Mouse (Mus musculus): Measurements from ENCODE around the gene Ube2r2. TPM values are rescaled to one million over a fixed set of nuclear protein-coding genes. Genes with fewer than 3 reads are reported as not detected.

Gene Ube2r2
- total and polyA plus RNA-seq, 3 experiments: 40.9 to 220 (median 44.8) TPM

- Histone ChIP-seq H3K9me3 (replicated peaks) (no peaks in the 10 kb centered on the region), H3K27me3 (ENCODE audit: insufficient read depth, low read length) (no peaks in the 10 kb centered on the region), H3K36me3 (replicated peaks) (peaks cover 76% of the 10 kb centered on the region), H3K4me3 (ENCODE audit: low read depth, low read length) (no peak overlapping the region), H3K4me1 (ENCODE audit: insufficient read depth, low read depth, low read length) (no peaks in the 10 kb centered on the region)
- ATAC-seq (ENCODE audit: extremely low read depth, insufficient number of reproducible peaks, low FRiP score, poor library complexity, severe bottlenecking) (no peak), DNase-seq (ENCODE audit: low spot score) (no peak)
- no peak for TF ChIP-seq GATA2 (IDR thresholded peaks at IDR 0.05; ENCODE audit: borderline replicate concordance, low read depth, low read length)
- no peak for TF ChIP-seq TAL1 (conservative IDR thresholded peaks at IDR 0.05; ENCODE audit: low read depth, low read length)
- no peak for TF ChIP-seq CTCF (IDR thresholded peaks at IDR 0.05; ENCODE audit: low read depth, low read length)
- TF ChIP-seq POLR2AphosphoS5 (IDR thresholded peaks at IDR 0.05; ENCODE audit: insufficient replicate concordance, low read depth, low read length): no peak
- TF ChIP-seq GATA1 (IDR thresholded peaks at IDR 0.05; ENCODE audit: borderline replicate concordance, low read length): no peak
These were observed 20.5 kb upstream of the Ube2r2 start for GRCm38 (mm10) chr4:41115074-41115473.

DNA sequence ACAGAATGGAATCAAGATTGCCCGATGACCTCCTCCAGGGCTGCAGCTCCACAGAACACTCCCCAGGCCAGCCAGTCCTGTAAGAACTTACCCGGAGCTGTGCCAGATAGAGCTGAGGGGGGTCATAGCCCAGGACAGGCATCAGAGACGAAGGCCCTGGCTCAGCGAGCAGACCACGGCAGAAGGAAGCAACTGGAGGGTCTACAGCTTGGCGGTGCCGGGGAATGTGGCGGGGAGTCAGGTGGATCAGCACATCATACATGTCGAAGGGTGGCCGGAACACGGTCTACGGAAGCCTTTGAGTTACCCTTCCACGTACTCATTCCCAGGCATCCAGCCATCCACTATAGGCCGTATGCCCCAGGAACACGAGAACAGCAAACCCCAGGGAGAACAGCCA is 19.8 kb upstream of the Ube2r2 start:
- peaks cover 83% of the 10 kb centered on the region for H3K36me3 ChIP-seq (replicated peaks)
- no peaks in the 10 kb centered on the region for H3K27me3 ChIP-seq (ENCODE audit: insufficient read depth, low read length)
- no peaks in the 10 kb centered on the region; the same call in 1 of the 2 replicates for H3K4me1 ChIP-seq (ENCODE audit: insufficient read depth, low read depth, low read length)
- no peak overlapping the region for H3K4me3 ChIP-seq (ENCODE audit: low read depth, low read length)
- TF ChIP-seq TAL1 (conservative IDR thresholded peaks at IDR 0.05; ENCODE audit: low read depth, low read length): no peak
- TF ChIP-seq GATA2 (IDR thresholded peaks at IDR 0.05; ENCODE audit: borderline replicate concordance, low read depth, low read length): no peak
- TF ChIP-seq CTCF (IDR thresholded peaks at IDR 0.05; ENCODE audit: low read depth, low read length): no peak
- no peak for TF ChIP-seq POLR2AphosphoS5 (IDR thresholded peaks at IDR 0.05; ENCODE audit: insufficient replicate concordance, low read depth, low read length)
- TF ChIP-seq GATA1 (IDR thresholded peaks at IDR 0.05; ENCODE audit: borderline replicate concordance, low read length): no peak
- DNase-seq (ENCODE audit: low spot score) (no peak), ATAC-seq (ENCODE audit: extremely low read depth, insufficient number of reproducible peaks, low FRiP score, poor library complexity, severe bottlenecking) (no peak)
- no peaks in the 10 kb centered on the region for H3K9me3 ChIP-seq (replicated peaks)

DNA sequence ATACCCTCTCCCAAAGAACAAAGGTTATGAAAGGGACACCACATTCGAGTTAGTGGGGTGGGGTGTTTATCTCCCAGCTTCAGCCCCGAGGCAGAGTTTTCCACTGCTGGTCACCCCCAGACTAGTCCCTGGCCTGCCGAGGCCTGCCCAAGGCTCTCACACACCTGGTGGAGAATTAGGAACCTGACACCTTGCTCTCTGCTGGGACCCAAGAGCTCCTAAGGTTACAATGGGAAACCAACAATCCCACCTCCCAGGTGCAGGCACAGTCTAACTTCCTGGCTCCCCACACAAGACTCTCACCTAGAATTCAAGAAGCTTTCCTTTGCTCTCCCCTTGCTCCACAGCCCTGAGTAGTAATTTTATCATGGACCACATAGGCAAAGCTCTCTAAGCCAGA is 18.7 kb upstream of the Ube2r2 start:
- DNase-seq (ENCODE audit: low spot score) (no peak), ATAC-seq (ENCODE audit: extremely low read depth, insufficient number of reproducible peaks, low FRiP score, poor library complexity, severe bottlenecking) (no peak)
- Histone ChIP-seq H3K36me3 (replicated peaks) (peaks cover 91% of the 10 kb centered on the region), H3K4me3 (ENCODE audit: low read depth, low read length) (no peak overlapping the region), H3K27me3 (ENCODE audit: insufficient read depth, low read length) (no peaks in the 10 kb centered on the region), H3K4me1 (ENCODE audit: insufficient read depth, low read depth, low read length) (no peaks in the 10 kb centered on the region; the same call in 1 of the 2 replicates), H3K9me3 (replicated peaks) (no peaks in the 10 kb centered on the region)
- TF ChIP-seq GATA2 (IDR thresholded peaks at IDR 0.05; ENCODE audit: borderline replicate concordance, low read depth, low read length): no peak

DNA sequence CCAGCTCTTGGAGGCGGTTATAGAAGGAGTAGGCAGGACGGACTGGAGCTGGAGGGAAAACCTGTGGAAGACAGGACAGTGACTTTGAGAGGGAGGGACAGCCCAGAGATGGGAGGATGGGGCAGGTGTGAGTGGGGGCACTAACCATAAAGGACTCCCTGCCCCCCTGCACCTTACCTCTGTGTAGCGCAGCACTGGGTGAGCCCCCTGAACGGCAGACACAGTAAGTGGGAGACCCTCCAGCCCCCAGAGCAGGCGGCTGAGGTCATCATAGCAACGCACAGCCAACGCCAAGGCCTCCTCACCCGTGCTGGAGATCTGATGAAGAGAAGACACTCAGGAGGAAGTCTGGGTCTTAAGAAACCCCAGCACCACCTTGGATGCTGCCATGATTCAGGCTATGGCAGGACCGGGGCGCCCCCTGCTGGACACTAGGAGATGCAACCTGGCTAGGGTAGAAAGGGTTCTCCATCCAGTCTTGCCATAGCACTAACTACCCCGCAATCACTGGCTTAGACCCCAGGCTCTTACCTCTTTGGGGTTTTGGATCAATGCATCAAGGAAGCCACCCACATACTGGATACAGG is 16.7 kb upstream of the Ube2r2 start:
- TF ChIP-seq POLR2AphosphoS5 (IDR thresholded peaks at IDR 0.05; ENCODE audit: insufficient replicate concordance, low read depth, low read length) (no peak), TAL1 (conservative IDR thresholded peaks at IDR 0.05; ENCODE audit: low read depth, low read length) (no peak), GATA1 (IDR thresholded peaks at IDR 0.05; ENCODE audit: borderline replicate concordance, low read length) (no peak), CTCF (IDR thresholded peaks at IDR 0.05; ENCODE audit: low read depth, low read length) (peak; percentile 82), GATA2 (IDR thresholded peaks at IDR 0.05; ENCODE audit: borderline replicate concordance, low read depth, low read length) (no peak)
- ATAC-seq (ENCODE audit: extremely low read depth, insufficient number of reproducible peaks, low FRiP score, poor library complexity, severe bottlenecking) (peak; percentile 40; the same call in 1 of the 2 replicates), DNase-seq (ENCODE audit: low spot score) (peak; percentile 52)
- no peaks in the 10 kb centered on the region for H3K27me3 ChIP-seq (ENCODE audit: insufficient read depth, low read length)
- no peaks in the 10 kb centered on the region for H3K9me3 ChIP-seq (replicated peaks)
- peaks cover 9% of the 10 kb centered on the region for H3K4me1 ChIP-seq (ENCODE audit: insufficient read depth, low read depth, low read length)
- H3K4me3 ChIP-seq (ENCODE audit: low read depth, low read length): no peak overlapping the region
- H3K36me3 ChIP-seq (replicated peaks): peaks cover 97% of the 10 kb centered on the region

DNA sequence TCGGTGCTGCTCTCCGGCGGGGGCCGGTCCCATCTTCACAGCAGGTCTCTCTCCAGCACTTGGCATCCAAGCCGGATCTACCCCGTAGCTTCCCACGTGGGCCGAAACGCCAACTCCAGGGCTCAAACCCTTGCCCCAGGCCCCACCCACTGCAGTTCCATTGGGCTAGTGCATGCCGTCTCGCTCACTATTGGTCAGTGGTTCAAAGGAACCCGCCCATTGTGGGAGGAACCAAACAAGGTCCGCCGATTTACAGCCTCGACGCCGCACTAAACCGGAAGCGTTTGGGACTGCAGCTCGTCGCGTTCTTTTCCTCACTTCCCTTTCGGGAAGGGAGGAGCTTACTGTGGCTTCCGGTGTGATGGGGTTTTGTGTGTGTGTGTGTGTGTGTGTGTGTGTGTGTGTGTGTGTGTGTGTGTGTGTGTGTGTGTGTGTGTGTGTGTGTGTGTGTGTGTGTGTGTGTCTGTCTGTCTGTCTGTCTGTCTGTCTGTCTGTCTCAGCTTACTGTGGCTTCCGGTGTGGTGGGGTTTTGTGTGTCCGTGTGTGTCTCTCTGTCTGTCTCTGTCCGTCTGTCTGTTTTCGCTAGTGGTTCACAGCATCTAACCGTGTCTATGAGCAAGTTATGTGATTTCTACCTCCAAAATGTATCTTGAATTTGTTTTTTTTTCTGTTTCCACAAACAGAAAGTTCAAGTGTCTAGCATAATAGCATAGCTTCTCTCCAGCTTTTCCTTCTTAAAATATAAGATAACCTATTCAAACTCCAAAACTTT is 11.2 kb upstream of the Ube2r2 start, which contains the start of gene Nol6:
Gene Nol6, minus strand, starts transcription at position 276 of the 772 bp plus-strand sequence.
- H3K36me3 ChIP-seq (replicated peaks): peaks cover 41% of the 10 kb centered on the region
- ATAC-seq (ENCODE audit: extremely low read depth, insufficient number of reproducible peaks, low FRiP score, poor library complexity, severe bottlenecking): peak; percentile 99
- H3K4me3 ChIP-seq (ENCODE audit: low read depth, low read length): peak within 1 kb of the TSS; percentile 75
- TF ChIP-seq TAL1 (conservative IDR thresholded peaks at IDR 0.05; ENCODE audit: low read depth, low read length) (no peak), CTCF (IDR thresholded peaks at IDR 0.05; ENCODE audit: low read depth, low read length) (no peak), GATA1 (IDR thresholded peaks at IDR 0.05; ENCODE audit: borderline replicate concordance, low read length) (no peak), GATA2 (IDR thresholded peaks at IDR 0.05; ENCODE audit: borderline replicate concordance, low read depth, low read length) (no peak), POLR2AphosphoS5 (IDR thresholded peaks at IDR 0.05; ENCODE audit: insufficient replicate concordance, low read depth, low read length) (no peak)
- H3K27me3 ChIP-seq (ENCODE audit: insufficient read depth, low read length): no peaks in the 10 kb centered on the region
- DNase-seq (ENCODE audit: low spot score): peak; percentile 98
- H3K9me3 ChIP-seq (replicated peaks): no peaks in the 10 kb centered on the region
- peaks cover 10% of the 10 kb centered on the region for H3K4me1 ChIP-seq (ENCODE audit: insufficient read depth, low read depth, low read length)

DNA sequence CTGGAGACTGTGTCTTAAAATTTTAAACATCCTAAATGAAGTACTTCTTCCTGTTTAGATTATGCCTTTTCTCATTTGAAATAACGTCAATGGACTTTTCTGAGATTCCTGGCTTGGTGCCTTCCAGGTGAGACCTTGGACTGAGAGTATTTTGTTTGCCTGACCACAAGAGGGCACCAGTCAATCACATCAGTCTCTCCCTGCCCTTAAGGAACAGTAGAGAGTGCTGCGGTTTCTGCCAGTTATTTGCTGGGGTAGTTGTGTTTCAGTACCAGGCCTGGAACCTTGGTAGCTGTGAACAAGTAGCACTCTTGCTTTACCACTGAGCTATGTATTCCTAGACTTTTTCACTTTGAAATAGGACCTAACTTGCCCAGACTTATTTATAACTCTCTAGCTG is 6.1 kb upstream of the Ube2r2 start:
- Histone ChIP-seq H3K9me3 (replicated peaks) (no peaks in the 10 kb centered on the region), H3K4me3 (ENCODE audit: low read depth, low read length) (no peak overlapping the region), H3K36me3 (replicated peaks) (no peaks in the 10 kb centered on the region), H3K27me3 (ENCODE audit: insufficient read depth, low read length) (no peaks in the 10 kb centered on the region), H3K4me1 (ENCODE audit: insufficient read depth, low read depth, low read length) (peaks cover 34% of the 10 kb centered on the region)
- DNase-seq (ENCODE audit: low spot score): no peak
- peak; percentile 60; the same call in 1 of the 2 replicates for ATAC-seq (ENCODE audit: extremely low read depth, insufficient number of reproducible peaks, low FRiP score, poor library complexity, severe bottlenecking)
- TF ChIP-seq TAL1 (conservative IDR thresholded peaks at IDR 0.05; ENCODE audit: low read depth, low read length) (no peak), CTCF (IDR thresholded peaks at IDR 0.05; ENCODE audit: low read depth, low read length) (peak; percentile 62)

Measured in G1E (cell line).